Mouse (Mus musculus) G1E-ER4 (cell line): Measurements from ENCODE around the gene Rdh16. TPM values are rescaled to one million over a fixed set of nuclear protein-coding genes. Genes with fewer than 3 reads are reported as not detected.

Source experiments
- GATA1 ChIP-seq: IDR thresholded peaks from one replicate; pipeline ENCODE4 v1.8.0; 2012; ENCODE audit warnings: low read length, inconsistent platforms
- polyA plus RNA-seq: library from polyadenylated mRNA; stranded (reverse); fragments of >175 nt; gene quantifications from 2 replicates; pipeline ENCODE4 v1.2.3, GENCODE M21; 2012

The Rdh16 gene
- not detected in 2 replicates for polyA plus RNA-seq

DNA sequence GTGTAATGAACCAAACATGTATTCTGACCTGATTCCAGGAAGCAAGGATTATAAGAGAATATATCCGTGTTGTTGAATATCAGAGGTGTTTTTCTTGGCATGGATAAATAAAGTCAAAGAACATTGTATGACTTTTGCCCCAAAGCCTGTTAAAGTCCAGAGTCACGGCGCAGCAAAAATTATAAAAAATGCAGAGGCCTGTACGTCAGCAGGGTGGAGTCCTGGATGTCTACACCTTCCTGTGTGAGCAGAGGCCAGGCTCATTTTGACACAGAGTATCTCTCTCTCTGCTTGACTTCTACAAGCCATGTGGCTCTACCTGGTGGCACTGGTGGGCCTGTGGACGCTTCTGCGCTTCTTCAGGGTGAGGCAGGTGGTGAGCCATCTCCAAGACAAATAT is at the start of gene Rdh16:
Gene Rdh16 (plus strand): TSS at position 262 of the 400 bp plus-strand sequence.
- TF ChIP-seq GATA1: no peak

DNA sequence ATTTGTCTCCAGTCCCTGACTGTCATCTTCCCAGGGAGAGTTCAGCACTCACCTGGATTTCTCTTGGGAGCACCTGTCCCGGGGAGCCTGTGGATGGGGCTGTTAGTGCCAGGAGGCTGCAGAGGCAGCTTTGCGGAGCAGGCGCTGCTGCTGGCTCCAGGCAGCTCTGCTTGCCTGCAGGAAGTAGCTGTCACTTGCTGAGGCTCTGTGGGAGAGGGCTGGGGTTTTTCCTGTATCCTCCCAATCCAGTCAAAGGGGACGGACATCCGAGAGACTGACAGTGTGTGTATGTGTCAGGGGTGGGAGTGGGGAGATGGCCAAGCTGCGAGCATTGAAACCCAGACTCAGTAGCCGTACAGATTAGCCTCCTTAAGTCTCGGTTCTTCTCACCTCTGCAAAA is 49.4 kb upstream of the Rdh16 start, which contains the start of gene Gpr182:
Gene Gpr182 (minus strand): TSS at position 185 of the 400 bp plus-strand sequence.
- no peak for TF ChIP-seq GATA1

DNA sequence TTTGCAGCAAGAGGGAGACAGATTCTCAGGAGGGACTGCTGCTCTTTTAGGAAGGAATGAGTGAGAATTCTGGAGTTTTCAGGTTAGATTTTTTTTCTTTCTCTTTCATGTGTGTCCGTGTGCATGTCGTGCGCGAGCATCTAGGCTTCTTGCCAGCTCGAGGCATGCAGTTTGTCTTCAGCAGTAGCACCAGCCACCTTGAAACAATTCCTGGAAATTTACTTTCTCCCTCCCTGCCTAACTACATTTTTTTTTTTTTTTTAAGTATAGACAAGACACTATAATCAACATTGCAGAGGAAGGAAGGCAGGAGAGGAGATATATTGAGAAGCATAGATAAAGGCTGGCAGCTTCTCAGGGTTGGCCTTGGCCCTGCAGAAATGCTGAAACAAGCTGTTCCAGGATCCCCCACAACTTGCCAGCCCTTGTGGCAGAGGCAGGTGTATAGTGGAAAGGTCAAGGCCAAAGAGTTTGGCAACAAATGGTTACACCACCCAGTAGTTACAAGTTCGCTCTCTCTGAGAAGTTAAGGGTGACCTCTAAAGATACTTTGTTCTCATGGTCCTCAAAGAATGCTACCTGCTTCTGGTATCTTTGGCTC is 46.3 kb upstream of the Rdh16 start:
- TF ChIP-seq GATA1: no peak

DNA sequence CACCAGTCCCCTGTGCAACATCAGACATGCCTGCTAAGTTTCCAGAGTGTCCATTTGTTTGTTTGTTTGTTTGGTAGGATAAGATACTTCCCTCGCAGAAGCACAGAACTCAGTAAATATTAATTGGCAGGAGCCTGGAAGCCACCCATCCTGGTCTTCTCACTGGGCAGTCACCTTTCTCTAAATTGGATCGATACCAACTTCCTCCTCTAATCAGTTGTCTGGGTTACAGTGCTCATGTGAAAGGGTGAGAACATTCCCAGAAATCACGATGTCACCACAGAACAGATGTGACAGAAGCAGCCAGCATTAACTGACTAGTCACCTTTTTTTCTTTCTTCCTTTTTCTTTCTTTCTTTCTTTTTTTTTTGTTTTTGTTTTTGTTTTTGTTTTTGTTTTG is 45.7 kb upstream of the Rdh16 start:
- TF ChIP-seq GATA1: no peak

DNA sequence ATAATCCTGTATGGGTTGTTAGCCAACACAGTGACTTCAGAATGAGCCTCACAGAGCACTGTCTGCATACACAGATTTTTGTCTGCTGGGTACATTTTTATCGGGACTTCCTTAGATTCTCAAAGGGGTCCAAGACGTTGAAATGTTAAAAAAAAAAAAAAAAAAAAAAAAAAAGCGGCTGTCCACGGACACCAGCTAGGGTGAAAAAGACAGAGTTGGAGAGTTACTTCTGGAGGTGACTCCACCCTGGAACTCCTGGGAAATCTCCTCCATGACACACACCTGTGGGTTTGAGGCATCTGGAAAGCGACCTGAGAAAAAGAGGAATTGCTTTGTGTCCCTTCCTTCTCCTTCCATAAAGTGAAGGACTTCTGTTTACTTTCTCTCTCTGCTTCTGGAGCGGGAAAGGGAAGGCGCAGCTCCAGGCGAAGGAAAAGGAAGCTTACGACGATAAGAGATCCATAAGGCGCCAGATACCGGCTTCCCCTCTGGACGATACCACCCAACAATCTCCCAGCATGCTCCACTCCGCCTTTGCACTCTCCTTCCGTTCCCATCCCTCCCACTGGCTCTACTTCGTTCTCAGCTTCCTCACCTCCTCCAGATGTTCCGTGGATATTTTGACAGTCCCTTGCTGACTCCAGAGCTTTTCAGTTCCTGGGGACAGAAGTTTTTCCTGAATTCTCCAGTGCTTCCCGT is 45.0 kb upstream of the Rdh16 start:
- no peak for TF ChIP-seq GATA1

DNA sequence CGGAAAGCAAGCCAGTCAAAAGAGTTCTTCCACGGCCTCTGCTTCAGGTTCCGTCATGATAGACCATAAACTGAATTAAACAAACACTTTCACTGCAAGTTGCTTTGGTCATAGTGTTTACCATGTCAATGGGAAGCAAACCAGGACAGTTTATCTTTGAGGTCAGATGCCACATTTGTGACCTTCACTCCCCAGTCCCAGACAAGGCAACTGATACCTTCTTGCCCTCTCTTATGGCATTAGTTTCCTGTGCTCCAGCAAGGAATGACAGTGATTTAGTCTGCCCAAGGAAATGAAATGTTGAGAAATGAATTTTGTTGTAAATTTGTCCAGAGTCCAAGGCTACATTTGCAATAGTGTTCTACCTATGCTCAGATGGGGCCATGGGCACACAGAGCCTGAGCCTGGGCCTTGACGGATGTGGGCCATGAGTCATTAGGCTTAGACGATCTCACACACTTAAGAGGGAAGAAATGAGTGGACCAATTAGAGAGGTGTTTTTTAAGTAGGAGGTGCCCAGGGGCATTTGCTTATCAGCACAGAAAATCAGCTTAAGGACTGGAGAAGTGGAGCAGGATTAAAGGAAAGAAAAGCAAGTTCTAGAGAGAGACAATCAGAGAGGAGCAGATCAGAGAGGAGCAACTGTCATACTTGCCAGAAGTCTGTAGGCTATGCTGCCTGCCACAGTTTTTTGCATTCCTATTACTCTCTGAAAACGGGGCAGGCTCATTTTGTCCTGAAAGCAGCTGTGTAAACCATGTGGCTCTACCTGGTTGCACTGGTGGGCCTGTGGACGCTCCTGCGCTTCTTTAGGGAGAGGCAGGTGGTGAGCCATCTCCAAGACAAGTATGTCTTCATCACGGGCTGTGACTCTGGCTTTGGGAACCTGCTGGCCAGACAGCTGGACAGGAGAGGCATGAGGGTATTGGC is 41.5 kb upstream of the Rdh16 start, which contains the start of the genes Rdh1 and Rdh16f1:
Gene Rdh1 (plus strand): TSS at position 541 of the 930 bp plus-strand sequence.
Gene Rdh16f1 (plus strand): TSS at position 607 of the 930 bp plus-strand sequence.
- no peak for TF ChIP-seq GATA1

DNA sequence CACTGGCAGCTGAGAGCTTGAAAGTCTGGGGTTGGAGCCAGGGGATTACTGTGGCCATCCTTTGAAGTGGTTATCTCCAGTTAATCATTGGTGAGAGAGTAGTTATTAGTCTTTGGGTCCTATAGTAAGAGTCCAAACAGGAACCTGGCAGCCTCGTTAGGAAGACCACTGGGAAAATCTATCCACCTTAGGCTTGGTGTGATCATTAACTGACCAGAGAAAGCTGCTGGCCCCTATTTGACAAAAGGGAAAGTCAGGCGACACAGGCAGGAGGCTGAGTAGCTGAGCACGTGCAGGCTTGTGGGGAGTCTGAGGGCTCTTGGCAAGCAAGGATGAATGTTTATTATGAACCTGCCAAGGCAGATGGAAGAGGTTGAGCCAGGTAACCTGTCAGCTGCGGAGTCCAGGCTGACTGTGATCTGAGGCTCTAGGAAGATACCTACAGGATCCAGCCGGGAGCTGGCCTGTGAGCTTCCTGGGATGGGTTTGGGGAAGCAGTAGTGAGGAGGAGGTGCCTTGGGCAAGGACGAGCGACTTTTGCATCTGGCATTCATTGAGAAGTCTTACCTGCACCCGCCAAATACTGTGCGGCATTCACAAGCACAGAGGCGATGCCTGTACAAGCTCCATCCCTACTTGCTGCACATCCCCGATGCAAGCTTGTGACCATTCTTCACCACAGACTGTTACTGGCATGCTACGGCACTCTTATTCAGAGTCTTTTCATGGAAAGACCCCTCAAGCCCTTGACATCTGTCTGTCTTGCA is 36.9 kb upstream of the Rdh16 start:
- TF ChIP-seq GATA1: no peak

DNA sequence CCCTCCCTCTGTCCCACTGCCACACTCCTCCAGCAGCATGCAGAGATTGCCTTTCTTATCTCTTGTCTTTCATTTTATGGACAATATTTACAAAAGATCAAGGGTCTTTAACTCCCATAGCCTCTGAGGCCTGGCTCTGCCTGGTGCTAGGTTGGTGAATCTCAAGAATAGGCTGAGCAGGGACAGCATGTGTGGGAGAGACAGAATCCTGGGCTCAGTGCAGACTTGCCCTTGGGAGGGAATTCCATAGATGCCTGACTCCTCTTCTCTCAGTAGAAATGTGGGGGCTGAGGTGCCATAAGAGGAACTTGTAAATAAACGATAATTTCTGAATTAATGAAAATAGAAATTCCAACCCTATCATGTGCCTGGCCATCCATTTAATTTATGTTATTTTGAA is 34.4 kb upstream of the Rdh16 start:
- no peak for TF ChIP-seq GATA1

DNA sequence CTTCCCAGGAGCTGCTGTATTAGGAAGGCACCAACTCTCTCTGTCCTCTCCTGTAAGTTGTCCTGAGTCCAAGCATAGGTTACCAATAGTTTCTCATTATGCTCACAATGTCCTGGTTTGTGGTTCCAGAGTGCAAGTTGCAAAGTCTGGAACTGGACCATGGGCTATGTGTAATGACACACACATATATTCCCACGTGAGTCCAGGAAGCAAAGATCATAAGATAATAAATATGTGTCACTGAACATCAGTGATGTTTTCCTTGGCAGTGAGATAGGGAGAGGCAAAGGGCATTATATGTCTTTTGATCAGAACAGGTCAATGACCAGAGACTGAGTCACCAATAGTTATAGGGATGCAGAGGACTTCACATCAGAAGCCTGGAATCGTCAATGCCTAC is 24.9 kb upstream of the Rdh16 start, which contains the start of gene Rdh9:
Gene Rdh9 (plus strand): TSS at position 376 of the 400 bp plus-strand sequence.
- no peak for TF ChIP-seq GATA1

DNA sequence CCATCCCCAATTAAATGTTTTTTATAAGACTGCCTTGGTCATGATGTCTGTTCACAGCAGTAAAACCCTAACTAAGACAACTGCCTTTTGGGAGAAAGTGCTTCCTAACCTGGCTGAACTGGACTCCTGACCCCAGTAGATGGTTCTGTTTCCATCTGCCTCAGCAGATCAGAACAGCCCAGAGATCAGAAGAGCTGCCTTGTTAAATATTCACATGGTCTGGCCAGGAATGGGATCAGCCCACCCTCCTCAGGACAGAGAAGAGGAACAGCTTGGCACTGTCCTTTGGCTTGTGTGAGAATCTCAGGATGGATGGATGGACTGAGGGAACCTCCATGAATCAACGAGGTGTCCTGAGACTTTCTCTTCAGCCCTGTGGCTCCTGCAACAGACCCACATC is 1.7 kb upstream of the Rdh16 start:
- no peak for TF ChIP-seq GATA1

DNA sequence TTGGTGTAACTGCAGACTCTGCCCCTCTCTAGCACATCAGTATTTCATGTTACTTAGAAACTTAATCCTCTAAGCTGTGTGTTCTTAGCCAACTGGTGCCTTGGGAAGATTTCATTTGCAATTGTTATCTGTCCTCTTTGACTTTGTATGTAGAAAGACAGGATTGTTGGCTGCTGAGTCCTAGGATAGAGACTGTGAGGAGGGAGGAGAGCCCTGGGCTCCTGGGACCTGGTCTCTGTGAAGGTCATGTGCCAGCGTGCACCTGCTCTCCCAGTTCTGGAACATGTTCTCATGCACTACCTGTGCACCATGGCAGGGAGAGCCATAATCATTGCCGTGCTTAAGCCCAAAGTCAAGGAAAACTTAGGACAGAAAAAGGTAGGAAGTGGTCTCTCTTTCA is 660 bp downstream of the Rdh16 start:
- no peak for TF ChIP-seq GATA1

DNA sequence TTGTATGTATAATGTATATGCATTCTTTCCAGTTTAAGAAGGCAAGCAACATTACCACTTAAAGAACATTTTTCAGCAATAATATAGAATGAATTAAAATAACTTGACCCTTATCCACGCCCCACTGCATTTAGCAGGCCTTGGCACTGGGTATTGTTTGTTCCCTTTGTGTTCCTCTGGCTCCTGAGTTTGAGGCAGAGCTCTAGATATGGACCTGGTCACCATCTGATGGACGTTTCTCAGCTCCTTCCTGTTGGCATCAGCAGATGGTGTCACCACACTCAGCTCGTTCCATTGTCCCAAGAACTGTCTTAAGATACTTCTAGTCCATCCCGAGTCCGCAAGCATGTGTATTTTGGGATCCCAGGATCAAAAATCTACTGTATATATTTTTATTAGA is 1.3 kb downstream of the Rdh16 start:
- no peak for TF ChIP-seq GATA1

DNA sequence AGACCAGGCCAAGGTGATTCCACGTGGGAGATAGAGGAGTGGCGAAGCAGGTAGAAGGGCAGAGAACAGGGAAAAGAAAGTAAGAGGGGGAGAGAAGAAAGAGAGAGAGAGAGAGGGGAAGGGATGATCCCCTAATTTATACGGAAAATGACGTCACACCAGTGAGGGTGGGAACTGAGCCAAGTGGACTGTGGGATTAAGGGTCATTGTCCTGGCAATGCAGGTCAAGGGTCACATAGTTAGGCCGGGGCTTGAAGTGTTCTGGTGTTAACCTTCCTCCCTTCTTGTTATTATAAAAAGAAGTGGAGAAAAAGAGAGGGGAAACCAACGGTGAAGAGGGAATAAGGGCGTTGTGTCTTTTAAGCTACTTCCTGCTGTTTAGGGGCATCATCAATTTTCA is 3.5 kb downstream of the Rdh16 start:
- TF ChIP-seq GATA1: no peak

DNA sequence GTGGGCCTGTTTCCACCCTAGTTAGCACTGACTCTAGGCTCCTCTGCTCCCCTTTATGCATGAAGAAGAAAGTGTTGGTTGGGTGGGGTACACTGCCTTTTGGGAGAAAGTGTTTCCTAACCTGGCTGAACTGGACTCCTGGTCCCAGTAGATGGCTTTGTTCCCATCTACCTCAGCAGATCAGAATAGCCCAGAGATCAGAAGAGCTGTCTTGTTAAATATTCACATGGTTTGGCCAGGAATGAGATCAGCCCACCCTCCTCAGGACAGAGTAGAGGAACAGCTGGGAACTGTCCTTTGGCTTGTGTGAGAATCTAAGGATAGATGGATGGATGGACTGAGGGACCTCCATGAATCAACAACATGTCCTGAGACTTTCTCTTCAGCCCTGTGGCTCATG is 14.9 kb downstream of the Rdh16 start:
- no peak for TF ChIP-seq GATA1

DNA sequence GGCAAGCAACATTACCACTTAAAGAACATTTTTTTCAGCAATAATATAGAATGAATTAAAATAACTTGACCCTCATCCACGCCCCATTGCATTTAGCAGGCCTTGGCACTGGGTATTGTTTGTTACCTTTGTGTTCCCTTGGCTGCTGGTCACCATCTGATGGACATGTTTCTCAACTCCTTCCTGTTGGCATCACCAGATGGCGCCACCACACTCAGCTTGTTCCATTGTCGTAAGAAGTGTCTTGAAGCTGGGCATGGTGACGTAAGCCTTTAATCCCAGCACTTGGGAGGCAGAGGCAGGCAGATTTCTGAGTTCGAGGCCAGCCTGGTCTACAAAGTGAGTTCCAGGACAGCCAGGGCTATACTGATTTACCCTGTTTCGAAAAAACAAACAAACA is 24.4 kb downstream of the Rdh16 start:
- TF ChIP-seq GATA1: no peak

DNA sequence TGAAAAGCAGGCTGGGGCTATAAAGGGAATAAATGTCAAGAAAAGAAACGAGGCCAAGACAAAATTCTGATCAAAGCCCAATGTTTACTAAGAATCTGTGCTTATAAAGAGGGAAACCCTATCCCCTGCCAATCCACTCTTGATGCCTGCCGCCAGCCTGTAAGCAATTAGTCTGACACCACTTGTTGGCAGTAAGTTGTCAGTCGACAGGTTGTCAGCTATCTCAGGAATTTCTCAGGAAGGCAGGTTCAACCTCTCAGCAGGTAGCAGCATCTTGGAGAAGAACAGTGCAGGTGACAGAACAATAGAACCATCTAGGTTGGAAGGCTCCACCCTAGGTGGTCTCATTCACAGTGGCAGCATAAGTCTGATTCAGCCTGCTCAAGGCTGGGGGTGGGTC is 28.2 kb downstream of the Rdh16 start:
- no peak for TF ChIP-seq GATA1
